Mouse (Mus musculus) kidney, postnatal 14 days (tissue): Measurements from ENCODE around the gene Muc2.

Experiments
- DNase-seq: peaks from one replicate; pipeline ENCODE4 v3.0.0; 2022; ENCODE audit warnings: mixed read lengths

Gene Muc2

DNA sequence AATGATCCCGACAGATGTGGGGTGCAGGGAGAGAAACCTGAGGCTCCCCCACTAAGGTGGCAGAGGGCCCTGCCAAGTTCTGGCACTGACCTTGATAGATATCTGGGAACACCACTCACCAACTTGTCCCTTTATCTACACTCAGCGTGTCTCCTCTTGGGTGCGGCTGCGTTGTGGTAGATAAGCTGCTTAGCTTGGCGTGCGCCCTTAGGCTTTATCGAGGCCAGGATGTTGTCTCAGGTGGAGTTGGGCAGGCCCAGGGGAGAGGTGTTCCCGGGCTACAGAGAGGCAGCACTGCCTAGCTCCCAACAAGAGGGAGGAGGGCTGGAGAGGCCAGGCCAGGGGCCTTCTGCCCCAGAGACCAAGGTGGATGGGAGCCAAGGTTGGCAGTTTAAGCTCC lies 80.8 kb downstream of the Muc2 start:
- no peak for DNase-seq

DNA sequence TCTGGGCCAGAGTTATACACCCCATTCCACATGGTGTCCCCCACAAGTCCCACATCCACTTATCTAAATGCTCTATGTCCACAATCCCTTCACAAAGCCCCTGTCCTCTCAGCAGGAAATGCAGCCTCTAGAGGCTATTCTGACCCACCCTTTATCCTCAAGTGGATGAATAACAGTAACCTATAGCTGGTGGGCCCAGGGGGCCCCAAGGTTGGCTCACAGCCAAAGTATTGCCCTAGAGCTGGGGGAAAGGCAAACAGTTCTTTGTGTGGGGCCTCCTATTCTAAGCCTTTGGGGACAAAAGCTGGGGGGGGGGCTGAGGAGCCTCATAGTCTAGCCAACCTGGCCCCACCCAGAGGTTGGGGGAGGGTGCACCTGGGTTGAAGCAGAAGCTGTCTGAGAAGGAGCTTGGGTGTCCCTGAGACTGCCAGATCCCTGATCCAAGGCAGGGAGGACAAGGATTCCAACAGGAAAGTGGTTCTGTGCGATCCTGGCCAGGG lies 82.0 kb downstream of the Muc2 start:
- no peak for DNase-seq

- no peak for DNase-seq
Measured at GRCm38 (mm10) chr7:141774855-141775254, 84.7 kb downstream of the Muc2 start.

DNA sequence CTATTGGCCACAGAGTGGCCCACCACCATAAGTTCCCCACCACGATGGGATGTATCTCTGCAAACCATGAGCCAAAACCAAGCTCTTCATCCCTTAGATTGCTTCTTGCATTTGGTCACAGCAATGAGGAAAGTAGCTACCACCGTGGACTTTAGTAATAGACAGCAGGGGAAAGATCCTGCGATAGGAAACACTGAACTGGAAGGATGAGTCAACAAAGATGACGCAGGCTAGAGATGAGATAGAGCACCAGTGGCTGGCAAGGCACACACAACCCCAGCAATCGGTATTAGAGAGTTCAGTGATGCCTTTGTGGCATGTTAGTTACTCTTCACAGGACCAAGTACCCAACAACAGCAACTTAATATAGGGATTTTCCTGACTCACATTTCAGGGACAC lies 86.1 kb downstream of the Muc2 start:
- DNase-seq = no peak

- DNase-seq = no peak
Measured at GRCm38 (mm10) chr7:141788677-141789452, 98.7 kb downstream of the Muc2 start, which contains the start of gene Muc5ac. Muc5ac (plus strand) TSS chr7:141788972.

- DNase-seq = no peak
Measured at GRCm38 (mm10) chr7:141794251-141794650, 104.1 kb downstream of the Muc2 start.

DNA sequence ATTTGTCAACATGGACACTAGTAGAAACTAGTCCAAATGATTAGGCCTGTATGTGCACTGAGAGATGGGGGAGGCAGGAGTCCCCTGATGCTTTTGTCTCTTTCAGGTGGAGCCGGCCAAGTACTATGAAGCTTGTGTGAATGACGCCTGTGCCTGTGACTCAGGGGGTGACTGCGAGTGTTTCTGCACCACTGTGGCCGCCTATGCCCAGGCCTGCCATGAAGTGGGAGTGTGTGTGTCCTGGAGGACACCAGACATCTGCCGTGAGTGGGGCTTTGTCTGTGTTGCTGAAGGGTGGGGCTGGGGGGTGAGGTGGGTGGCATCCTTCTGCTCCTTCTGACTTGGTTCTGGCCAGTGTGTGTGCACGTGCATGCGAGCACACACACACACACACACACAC lies 113.1 kb downstream of the Muc2 start:
- DNase-seq = no peak
